Mouse (Mus musculus) gastrocnemius, adult 8-10 months (tissue): ENCODE measurements around the gene Olfr1369-ps1. TPM values are rescaled to one million over a fixed set of nuclear protein-coding genes. Genes with fewer than 3 reads are reported as not detected.
"Not testable (repeated sequence)": the region's sequence is repeated elsewhere in the genome, so short reads cannot be mapped to it uniquely, and the experiment has no call there.

Experiments
- DNase-seq, 2 experiments: peaks; one replicate each; pipeline ENCODE4 v3.0.0; 2022; ENCODE audit warnings: low spot score in 2 of 2
- total RNA-seq, 4 experiments: library from RNA; stranded (reverse); gene quantifications; 2 replicates each; pipeline ENCODE4 v1.2.4; 2022

Gene Olfr1369-ps1
- total RNA-seq, result not detected

GRCm38 (mm10) chr13:21111183-21111582 is at the start of gene Olfr1369-ps1:
TSS of gene Olfr1369-ps1 (plus strand) at chr13:21111483.
- not testable (repeated sequence) for DNase-seq

GRCm38 (mm10) chr13:21066021-21066420 is 45.3 kb upstream of the Olfr1369-ps1 start:
- DNase-seq, result no peak

- no peak for DNase-seq
Observed at GRCm38 (mm10) chr13:21074847-21075246, 36.4 kb upstream of the Olfr1369-ps1 start, which contains the start of gene Olfr1370. TSS of gene Olfr1370 (minus strand) at chr13:21074947.

GRCm38 (mm10) chr13:21082686-21083085 is 28.6 kb upstream of the Olfr1369-ps1 start:
- no peak for DNase-seq

- no peak for DNase-seq
Observed at GRCm38 (mm10) chr13:21109759-21110158, 1.5 kb upstream of the Olfr1369-ps1 start.

GRCm38 (mm10) chr13:21110441-21110840 is 842 bp upstream of the Olfr1369-ps1 start:
- DNase-seq, result no peak

- no peak for DNase-seq
Observed at GRCm38 (mm10) chr13:21114121-21114520, 2.8 kb downstream of the Olfr1369-ps1 start.

GRCm38 (mm10) chr13:21129339-21129738 is 18.1 kb downstream of the Olfr1369-ps1 start, which contains the start of gene Olfr263:
TSS of gene Olfr263 (plus strand) at chr13:21129639.
- not testable (repeated sequence) for DNase-seq

GRCm38 (mm10) chr13:21142421-21142820 is 31.1 kb downstream of the Olfr1369-ps1 start:
- no peak for DNase-seq

GRCm38 (mm10) chr13:21145767-21146166 is 34.5 kb downstream of the Olfr1369-ps1 start, which contains the start of gene Olfr1368:
TSS of gene Olfr1368 (minus strand) at chr13:21145867.
- DNase-seq, result no peak

- no peak for DNase-seq
Observed at GRCm38 (mm10) chr13:21155888-21156287, 44.6 kb downstream of the Olfr1369-ps1 start.

GRCm38 (mm10) chr13:21158071-21158470 is 46.8 kb downstream of the Olfr1369-ps1 start:
- DNase-seq, result no peak

GRCm38 (mm10) chr13:21158785-21159474 is 47.6 kb downstream of the Olfr1369-ps1 start:
- DNase-seq, result peak; percentile 45 to 63

GRCm38 (mm10) chr13:21159475-21159819 is 48.2 kb downstream of the Olfr1369-ps1 start:
- no peak for DNase-seq

GRCm38 (mm10) chr13:21160041-21160511 is 48.8 kb downstream of the Olfr1369-ps1 start:
- DNase-seq, result no peak

- peak; percentile 80 to 84 for DNase-seq
Observed at GRCm38 (mm10) chr13:21160657-21161590, 49.6 kb downstream of the Olfr1369-ps1 start.

GRCm38 (mm10) chr13:21161591-21161990 is 50.3 kb downstream of the Olfr1369-ps1 start:
- no peak for DNase-seq

- no peak for DNase-seq
Observed at GRCm38 (mm10) chr13:21162591-21162990, 51.3 kb downstream of the Olfr1369-ps1 start.

- DNase-seq, result peak; percentile 37 to 44
Observed at GRCm38 (mm10) chr13:21166936-21167909, 55.9 kb downstream of the Olfr1369-ps1 start.

GRCm38 (mm10) chr13:21167910-21168300 is 56.6 kb downstream of the Olfr1369-ps1 start:
- no peak for DNase-seq
